Comparison of ENCODE assay signal across 8 mouse cellular contexts in genomic region chr14:36863877-36864489, GRCm38 (mm10).
DNase-seq lines count a peak whose midpoint lies in the region; ATAC-seq lines count a peak whose summit lies in the region.

No protein-coding gene starts in this region.

- no peaks in the 10 kb centered on the region for H3K4me1 ChIP-seq in intestine, embryonic 16.5 days (ENCODE audit: control insufficient read depth, insufficient read depth, low read length)

- H3K27ac ChIP-seq in intestine, embryonic 16.5 days (ENCODE audit: low read length), result no peak overlapping the region

- ATAC-seq in intestine, embryonic 16.5 days, result peak; percentile 64

- intact Hi-C loops in gastrocnemius, postnatal 36 days (cut with DNase I), result loop anchor here (2.0 to 5.0 kb wide), 2 partner anchors 75 to 88 kb away; no protein-coding TSS in a partner anchor
- intact Hi-C loops in left cerebral cortex, postnatal 25 days (cut with DNase I), result no loop called here

- no peaks in the 10 kb centered on the region for H3K36me3 ChIP-seq in intestine, embryonic 16.5 days (ENCODE audit: control insufficient read depth, insufficient read depth, low read length)

- peak overlapping the region; percentile 33 for H3K4me3 ChIP-seq in intestine, embryonic 16.5 days (ENCODE audit: low read length)

- H3K9ac ChIP-seq in intestine, embryonic 16.5 days (ENCODE audit: low read depth, low read length), result peak overlapping the region; percentile 50; the same call in 1 of the 2 replicates

- H3K9me3 ChIP-seq in intestine, embryonic 16.5 days (ENCODE audit: control insufficient read depth, low read length), result no peaks in the 10 kb centered on the region

- no peaks in the 10 kb centered on the region for H3K27me3 ChIP-seq in intestine, embryonic 16.5 days (replicated peaks; ENCODE audit: control insufficient read depth, insufficient read depth, low read length)

- WGBS in intestine, embryonic 16.5 days, result 23% methylated on average over 15 of the region's 15 CpGs

- DNase-seq in adrenal gland, adult 2 months, result peak; percentile 83
- peak; percentile 85 for DNase-seq in embryo, embryonic 11 days
- DNase-seq in gastrocnemius, postnatal 36 days, result peak; percentile 81 to 82
- DNase-seq in left cerebral cortex, postnatal 25 days (ENCODE audit: low spot score in 2 of 2), result peak; percentile 82 to 87
- DNase-seq in mesoderm, embryonic 11.5 days (ENCODE audit: low read depth, low spot score), result peak; percentile 72
- peak; percentile 79 for DNase-seq in right cerebral cortex, postnatal 25 days
- DNase-seq in urinary bladder, postnatal 36 days (ENCODE audit: low spot score in 2 of 2), result peak; percentile 77 to 85

- H3K4me2 ChIP-seq in intestine, embryonic 16.5 days (ENCODE audit: low read depth, low read length), result peak overlapping the region; percentile 49; the same call in 1 of the 2 replicates
